In the genomic region with DNA sequence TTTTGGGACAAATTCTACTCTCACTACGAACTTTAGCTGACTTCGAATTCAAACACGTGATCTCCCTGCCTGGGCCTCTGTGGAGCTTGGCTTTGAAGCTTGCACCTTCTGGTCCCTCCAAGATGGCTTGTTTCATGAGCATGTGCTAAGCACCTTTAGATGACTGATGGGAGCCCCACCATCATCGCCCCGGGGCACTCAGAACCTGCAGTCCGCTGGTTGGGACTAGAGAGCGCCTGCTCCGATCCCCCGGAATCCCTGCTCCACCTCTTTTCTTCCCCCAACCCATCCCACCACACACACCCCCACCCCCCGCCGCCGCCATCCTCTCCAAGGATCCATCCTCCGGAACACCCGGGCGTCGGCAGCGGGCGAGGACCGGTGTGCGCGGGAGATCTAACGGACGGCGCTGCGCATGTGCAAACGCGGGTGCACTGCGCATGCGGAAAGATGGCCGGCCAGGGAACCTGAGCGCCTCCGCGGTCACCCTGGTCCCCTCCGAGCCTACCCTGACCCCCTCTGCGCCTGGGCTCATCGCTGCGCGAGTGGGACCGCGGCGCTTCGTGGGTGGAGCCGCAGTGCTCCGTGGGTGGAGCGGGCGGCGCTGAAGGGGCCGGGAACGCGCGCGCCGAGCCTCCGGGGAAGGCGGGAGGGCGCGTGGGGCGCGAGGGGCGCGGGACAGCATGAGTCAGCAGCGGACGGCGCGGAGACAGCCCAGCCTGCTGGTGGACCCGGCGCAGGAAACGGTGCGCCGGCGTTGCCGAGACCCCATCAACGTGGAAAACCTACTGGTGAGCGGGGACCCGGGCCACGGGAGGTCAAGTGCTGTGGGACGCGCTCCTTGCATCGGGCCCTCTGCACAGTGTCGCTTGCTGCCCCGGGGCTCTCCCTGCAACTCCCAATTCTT, we compare ENCODE assay signal across 7 mouse cellular contexts. TPM values are rescaled to one million over a fixed set of nuclear protein-coding genes. Genes with fewer than 3 reads are reported as not detected.
DNase-seq lines count a peak whose midpoint lies in the region; ATAC-seq lines count a peak whose summit lies in the region.

A gene (plus strand): TSS at position 439 of the 907 bp plus-strand sequence.

- peaks cover 42% of the 10 kb centered on the region for H3K27me3 ChIP-seq in embryonic facial prominence, embryonic 10.5 days (replicated peaks; ENCODE audit: low read depth, poor library complexity, severe bottlenecking)
- peaks cover 41% of the 10 kb centered on the region for H3K27me3 ChIP-seq in limb, embryonic 10.5 days (ENCODE audit: low read depth, poor library complexity, severe bottlenecking)
- H3K27me3 ChIP-seq in midbrain, embryonic 12.5 days, result peaks cover 42% of the 10 kb centered on the region

- H3K9me3 ChIP-seq in embryonic facial prominence, embryonic 10.5 days, result no peaks in the 10 kb centered on the region
- no peaks in the 10 kb centered on the region for H3K9me3 ChIP-seq in limb, embryonic 10.5 days (replicated peaks)
- no peaks in the 10 kb centered on the region for H3K9me3 ChIP-seq in midbrain, embryonic 12.5 days

- H3K9ac ChIP-seq in midbrain, embryonic 12.5 days (replicated peaks), result peak within 1 kb of the TSS; percentile 85

- DNase-seq in adrenal gland, postnatal 14 days, result peak; percentile 91
- peak; percentile 90 for DNase-seq in embryonic facial prominence, embryonic 10.5 days (ENCODE audit: low spot score)
- DNase-seq in kidney, adult 11 months, result peak; percentile 79
- DNase-seq in limb, embryonic 10.5 days (ENCODE audit: low spot score), result peak; percentile 91
- peak; percentile 72 for DNase-seq in skeletal muscle tissue, adult 2 months (ENCODE audit: low read depth, low spot score)

- H3K27ac ChIP-seq in embryonic facial prominence, embryonic 10.5 days (replicated peaks), result peak within 1 kb of the TSS; percentile 96
- peak within 1 kb of the TSS; percentile 92 for H3K27ac ChIP-seq in limb, embryonic 10.5 days
- peak within 1 kb of the TSS; percentile 77 for H3K27ac ChIP-seq in midbrain, embryonic 12.5 days (replicated peaks)

- ATAC-seq in granulocyte monocyte progenitor cell, adult 5-6 weeks (replicated peaks; ENCODE audit: poor library complexity, severe bottlenecking), result peak; percentile 73
- ATAC-seq in midbrain, embryonic 12.5 days (ENCODE audit: low FRiP score, low read depth), result peak; percentile 83

- peaks cover 27% of the 10 kb centered on the region for H3K4me1 ChIP-seq in embryonic facial prominence, embryonic 10.5 days
- H3K4me1 ChIP-seq in limb, embryonic 10.5 days, result peaks cover 23% of the 10 kb centered on the region
- peaks cover 25% of the 10 kb centered on the region for H3K4me1 ChIP-seq in midbrain, embryonic 12.5 days

- peak within 1 kb of the TSS; percentile 75 for H3K4me3 ChIP-seq in embryonic facial prominence, embryonic 10.5 days
- H3K4me3 ChIP-seq in limb, embryonic 10.5 days, result peak within 1 kb of the TSS; percentile 64
- peak within 1 kb of the TSS; percentile 92 for H3K4me3 ChIP-seq in midbrain, embryonic 12.5 days

- 6% methylated on average over 81 of the region's 81 CpGs for WGBS in embryonic facial prominence, embryonic 10.5 days
- WGBS in limb, embryonic 10.5 days, result 6% methylated on average over 81 of the region's 81 CpGs
- WGBS in midbrain, embryonic 12.5 days, result 8% methylated on average over 69 of the region's 81 CpGs

- H3K4me2 ChIP-seq in midbrain, embryonic 12.5 days (replicated peaks), result peak within 1 kb of the TSS; percentile 84

- H3K36me3 ChIP-seq in embryonic facial prominence, embryonic 10.5 days (replicated peaks), result peaks cover 26% of the 10 kb centered on the region
- H3K36me3 ChIP-seq in limb, embryonic 10.5 days, result peaks cover 25% of the 10 kb centered on the region
- peaks cover 21% of the 10 kb centered on the region; the same call in 1 of the 2 replicates for H3K36me3 ChIP-seq in midbrain, embryonic 12.5 days

RNA-seq across cellular contexts. Expression of the gene that starts here (rescaled TPM):
- total RNA-seq in adrenal gland, postnatal 14 days (2021), result 33.4 and 35.7 TPM in 2 replicates
- 64.2 and 67.5 TPM in 2 replicates for polyA plus RNA-seq in embryonic facial prominence, embryonic 10.5 days (2016; fragmentation: Nextera tagmentation; extraction: Ambion mirVana)
- 41.0 and 41.9 TPM in 2 replicates for total RNA-seq in granulocyte monocyte progenitor cell, adult 5-6 weeks (2014; fragmentation: Nextera tagmentation)
- 38.8 and 43.9 TPM in 2 replicates for total RNA-seq in granulocyte monocyte progenitor cell, adult 5-6 weeks (2017)
- polyA plus RNA-seq in limb, embryonic 10.5 days (2016; fragmentation: Nextera tagmentation; extraction: Ambion mirVana), result 67.3 and 67.5 TPM in 2 replicates
- polyA plus RNA-seq in midbrain, embryonic 12.5 days (2016; fragmentation: Nextera tagmentation; extraction: Ambion mirVana), result 77.6 and 83.8 TPM in 2 replicates

Comparison
In these comparisons a context has a peak if more than half of its experiments do, and no peak if none do; other contexts are left out.
1. Peak in every context shown above with its lines: DNase-seq, ATAC-seq, H3K4me3 ChIP-seq and H3K27ac ChIP-seq.